Mouse (Mus musculus): ENCODE measurements around the gene Wdr26. TPM values are rescaled to one million over a fixed set of nuclear protein-coding genes. Genes with fewer than 3 reads are reported as not detected.

The Wdr26 gene
- total RNA-seq, 2 experiments from 2014 or later: 110 to 115 TPM

DNA sequence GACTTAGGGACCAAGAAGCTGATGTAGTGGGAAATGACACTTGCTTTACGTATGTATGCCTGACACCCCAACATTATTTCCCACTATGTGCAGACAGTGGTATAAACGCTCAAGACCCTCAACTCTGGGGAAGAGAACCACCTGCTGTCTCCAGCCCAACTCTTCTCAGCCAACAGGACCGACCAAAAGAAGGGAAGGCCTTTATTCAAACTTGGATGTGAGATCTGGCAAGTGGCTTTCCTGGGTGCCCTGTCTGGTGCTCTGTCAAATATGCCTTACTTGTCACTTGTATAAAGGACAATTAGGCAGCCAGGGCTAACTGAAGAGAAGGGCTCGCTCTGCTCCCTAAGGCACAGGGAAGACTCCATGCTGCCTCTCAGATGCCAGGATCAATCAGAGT is 12.4 kb downstream of the Wdr26 start:
- no peak for DNase-seq
- intact Hi-C loops (cut with DNase I): no loop called here

DNA sequence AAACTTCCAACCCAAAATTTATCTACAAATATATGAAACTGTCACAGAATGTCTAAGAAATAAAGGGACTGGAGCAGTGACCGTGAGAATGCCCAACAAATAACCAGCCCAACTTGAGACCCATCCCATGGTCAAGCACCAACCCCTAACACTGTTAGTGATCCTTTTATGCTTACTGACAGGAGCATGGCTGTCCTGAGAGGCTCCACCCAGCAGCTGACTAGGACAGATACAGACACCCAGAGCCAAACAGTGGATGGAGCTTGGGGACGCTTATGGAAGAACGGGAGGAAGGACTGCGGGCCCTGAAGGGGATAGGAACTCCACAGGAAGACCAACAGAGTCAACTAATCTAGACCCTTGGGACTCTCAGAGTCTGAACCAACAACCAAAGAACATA is 22.9 kb downstream of the Wdr26 start:
- no peak for DNase-seq
- intact Hi-C loops (cut with DNase I): no loop called here

DNA sequence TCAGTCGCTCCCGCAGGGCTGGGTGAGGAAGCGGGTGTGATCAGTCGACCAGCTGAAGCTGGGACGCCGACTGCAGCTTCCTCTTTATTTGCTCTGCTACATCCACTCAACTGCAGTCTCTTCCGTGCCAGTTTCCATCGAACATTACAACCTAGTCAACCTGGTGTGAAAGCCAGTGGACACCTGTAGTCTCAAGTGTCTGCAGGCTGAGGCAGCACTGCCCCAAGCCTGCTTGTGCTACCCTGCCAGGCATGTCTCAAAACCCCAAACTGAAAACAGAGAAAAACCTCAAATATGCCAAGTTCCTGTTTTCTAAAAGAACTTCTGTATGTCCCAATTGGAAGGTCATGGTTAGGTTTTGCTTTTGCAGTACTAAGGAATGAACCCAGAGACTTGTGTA is 41.6 kb downstream of the Wdr26 start:
- peak in 1 of 2 experiments; percentile 18 for DNase-seq

GRCm38 (mm10) chr1:181168377-181168776 is 43.4 kb downstream of the Wdr26 start:
- intact Hi-C loops (cut with DNase I): no loop called here
- no peak for DNase-seq

More for the DNA sequence above, 41.6 kb downstream of the Wdr26 start:
- intact Hi-C loops (cut with DNase I): no loop called here

DNA sequence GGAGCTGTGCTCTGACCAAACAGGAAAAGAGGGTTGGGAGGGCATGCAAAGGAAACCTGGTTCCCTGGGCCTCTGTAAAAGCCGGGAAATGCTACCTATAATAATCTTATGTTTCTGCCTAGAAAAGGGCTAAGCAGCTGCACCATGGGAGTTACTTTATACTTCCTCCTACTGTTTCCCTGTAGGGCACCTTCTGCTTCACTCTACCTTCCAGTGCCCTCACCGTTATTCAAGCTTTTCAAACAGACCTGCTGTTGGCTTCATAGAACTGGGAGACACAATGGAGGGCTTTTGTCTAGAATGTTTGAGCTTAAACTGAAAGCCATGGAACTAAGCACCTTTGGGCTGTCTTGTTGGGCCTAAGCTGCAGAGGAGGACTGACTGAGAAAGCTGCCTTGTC is 44.0 kb downstream of the Wdr26 start:
- intact Hi-C loops (cut with DNase I): no loop called here
- DNase-seq: no peak

DNA sequence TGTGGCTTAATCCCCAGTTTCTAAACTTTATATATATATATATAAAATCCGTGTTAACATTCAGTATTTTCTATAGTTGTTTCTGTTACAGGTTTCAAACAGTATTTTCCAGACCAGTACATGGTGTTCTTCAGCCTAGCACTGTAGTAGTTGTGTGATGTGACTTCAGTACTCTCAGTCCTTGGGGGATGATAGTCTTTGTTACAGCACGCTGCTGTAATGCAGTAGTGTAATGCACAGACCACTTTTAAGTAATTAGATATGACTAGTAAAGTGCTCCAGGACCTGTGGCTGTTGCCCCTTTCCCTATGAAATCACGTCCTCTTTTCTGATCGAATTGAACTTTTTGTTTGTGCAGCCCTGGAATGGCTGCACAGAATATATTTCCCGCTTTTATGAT is 60.3 kb downstream of the Wdr26 start:
- intact Hi-C loops (cut with DNase I): loop anchor here (10.0 kb wide), 1 partner anchor 223 kb away; no protein-coding TSS in a partner anchor
- no peak for DNase-seq

- intact Hi-C loops (cut with DNase I): loop anchor here (10.0 kb wide), 1 partner anchor 224 kb away; no protein-coding TSS in a partner anchor
- peak; percentile 87 to 89 for DNase-seq
Observed at GRCm38 (mm10) chr1:181150827-181151534, 60.8 kb downstream of the Wdr26 start.

DNA sequence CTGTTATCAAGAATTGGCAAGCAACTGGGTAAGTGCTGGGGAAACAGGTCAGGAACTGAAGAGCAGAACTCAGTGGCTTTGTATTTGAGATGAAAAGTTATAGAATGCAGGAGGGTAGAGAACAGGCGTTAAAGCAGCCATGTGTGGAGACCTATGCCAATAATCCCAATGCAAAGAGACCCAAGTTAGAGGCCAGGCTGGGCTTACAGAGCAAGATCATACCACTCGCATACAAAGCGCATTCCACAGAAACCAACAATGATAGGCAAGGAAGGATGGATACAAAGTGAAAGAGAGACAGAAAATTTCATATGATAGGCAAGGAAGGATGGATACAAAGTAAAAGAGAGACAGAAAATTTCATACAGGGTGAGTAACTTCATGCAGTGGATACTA is 61.4 kb downstream of the Wdr26 start:
- intact Hi-C loops (cut with DNase I): loop anchor here (10.0 kb wide), 1 partner anchor 224 kb away; no protein-coding TSS in a partner anchor

DNA sequence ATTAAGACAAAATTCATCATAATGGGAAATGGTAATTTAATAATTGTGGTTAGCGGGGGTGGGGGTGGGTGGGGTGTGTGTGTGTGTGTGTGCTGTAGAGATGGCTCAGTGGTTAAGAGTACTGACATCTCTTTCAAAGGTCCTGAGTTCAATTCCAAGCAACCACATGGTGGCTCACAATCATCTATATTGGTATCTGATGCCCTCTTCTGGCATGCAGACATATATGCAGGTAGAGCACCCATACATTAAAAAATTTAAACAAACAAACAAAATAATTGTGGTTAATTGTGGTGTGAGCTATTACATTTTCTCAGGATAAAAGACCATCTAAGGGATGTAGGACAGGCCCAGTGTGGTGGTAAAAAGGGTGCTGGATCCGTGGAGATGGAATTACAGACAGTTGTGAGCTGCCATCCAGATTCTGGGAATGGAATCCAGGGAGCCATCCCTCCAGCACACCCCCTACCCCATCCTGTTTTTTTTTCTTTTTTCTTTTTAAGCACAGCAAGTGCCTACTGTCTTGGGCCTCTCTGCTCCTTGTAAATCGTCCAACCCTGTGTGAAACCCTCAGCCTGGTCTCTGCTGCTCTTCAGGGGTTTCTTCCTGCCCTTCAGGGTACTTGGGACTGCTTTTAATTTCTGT is 62.3 kb downstream of the Wdr26 start:
- DNase-seq: no peak
- intact Hi-C loops (cut with DNase I): loop anchor here (5.0 to 10.0 kb wide), 2 partner anchors 225 to 1567 kb away; no protein-coding TSS in a partner anchor

More for the DNA sequence above, 61.4 kb downstream of the Wdr26 start:
- no peak for DNase-seq

DNA sequence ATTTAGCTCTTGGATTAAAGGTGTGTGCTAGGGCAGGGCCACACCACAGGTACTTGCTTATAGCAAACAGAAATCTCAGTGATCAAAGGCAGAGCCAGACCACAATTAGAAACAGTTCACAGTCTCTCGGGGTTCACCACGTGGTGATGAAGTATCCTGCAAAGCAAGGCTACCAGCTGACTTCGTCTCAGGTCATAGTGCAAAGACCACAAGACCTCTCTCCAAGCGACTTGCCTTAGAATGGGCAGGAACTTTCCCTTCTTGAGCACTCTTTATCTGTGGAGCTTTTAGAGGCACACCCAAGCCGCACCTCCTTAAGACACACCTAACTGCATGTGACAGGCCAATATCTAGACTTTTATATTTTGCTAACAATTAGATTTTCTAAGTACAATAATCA is 63.3 kb downstream of the Wdr26 start:
- DNase-seq: no peak
- intact Hi-C loops (cut with DNase I): loop anchor here (5.0 kb wide), 1 partner anchor 1566 kb away; no protein-coding TSS in a partner anchor

DNA sequence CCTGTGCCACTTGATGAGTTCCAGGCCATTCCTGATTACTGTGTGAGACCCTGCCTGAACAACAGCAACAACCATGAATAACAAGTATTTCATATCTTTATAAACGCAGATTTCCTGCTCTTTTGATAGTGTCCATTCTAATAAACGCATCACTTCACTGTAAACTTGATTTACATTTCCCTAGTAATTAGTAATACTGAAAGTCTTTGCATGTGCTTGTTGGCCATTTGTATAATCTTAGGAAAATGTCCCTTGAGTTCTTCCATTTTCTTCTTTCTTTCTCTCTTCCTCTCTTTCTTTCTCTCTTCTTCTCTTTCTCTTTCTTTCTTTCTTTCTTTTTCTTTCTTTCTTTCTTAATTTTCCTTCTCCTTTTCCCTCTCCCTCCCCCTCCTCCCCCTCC is 65.6 kb downstream of the Wdr26 start:
- DNase-seq: no peak
- intact Hi-C loops (cut with DNase I): loop anchor here (5.0 kb wide), 1 partner anchor 1564 kb away; no protein-coding TSS in a partner anchor

- DNase-seq: peak in 1 of 2 experiments; percentile 5
- intact Hi-C loops (cut with DNase I): loop anchor here (2.0 to 5.0 kb wide), 2 partner anchors 88 to 1563 kb away; no protein-coding TSS in a partner anchor
Observed at GRCm38 (mm10) chr1:181144966-181145365, 66.8 kb downstream of the Wdr26 start.

DNA sequence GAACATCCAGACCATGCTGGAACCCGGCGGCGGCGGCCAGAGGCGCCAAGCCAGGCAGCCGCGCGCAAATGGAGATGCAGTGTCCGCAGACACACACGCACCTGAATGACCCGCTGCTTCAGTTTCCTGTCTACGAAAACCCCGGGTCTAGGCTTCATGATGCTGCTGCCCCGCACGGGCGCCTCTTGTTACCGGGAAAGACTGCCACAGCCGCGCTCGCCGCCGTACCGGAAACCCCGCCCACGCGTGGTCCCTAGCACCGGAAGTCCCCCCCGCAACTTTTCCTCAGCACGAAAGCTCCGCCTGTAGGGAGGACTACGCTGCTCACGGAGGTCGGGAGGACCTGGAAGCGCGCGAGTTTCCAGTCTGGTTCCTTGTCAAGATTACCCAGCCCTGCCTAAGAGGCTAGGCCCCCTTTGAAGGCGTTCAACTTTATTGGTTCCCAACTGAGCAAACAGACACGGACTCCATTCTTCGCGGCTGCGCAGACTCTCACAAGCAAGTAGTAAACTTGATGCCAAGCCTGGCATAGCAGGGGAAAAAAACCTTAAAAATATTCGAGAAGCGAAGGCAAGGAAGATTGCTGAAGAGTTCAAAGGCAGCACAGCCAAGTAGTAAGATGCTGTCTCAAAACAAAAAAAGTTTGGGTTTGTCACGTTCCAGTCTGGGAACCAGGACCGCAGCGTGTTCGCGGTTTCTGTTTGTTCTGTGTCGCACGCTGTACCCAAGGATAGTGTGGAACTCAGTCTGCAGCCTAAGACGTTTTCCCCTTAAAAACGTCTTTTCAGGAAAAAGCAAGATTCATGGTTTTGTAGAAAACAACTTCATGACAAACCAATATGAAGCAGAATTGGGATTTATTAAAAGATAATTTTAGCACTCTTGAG is 67.6 kb downstream of the Wdr26 start, which contains the start of the genes Nvl and Cnih4:
Gene Nvl (minus strand): TSS at position 255 of the 887 bp plus-strand sequence.
Gene Cnih4 (plus strand): TSS at position 744 of the 887 bp plus-strand sequence.
- intact Hi-C loops (cut with DNase I): loop anchor here (2.0 kb wide), 1 partner anchor 89 kb away; no protein-coding TSS in a partner anchor
- DNase-seq: peak; percentile 93 to 96

DNA sequence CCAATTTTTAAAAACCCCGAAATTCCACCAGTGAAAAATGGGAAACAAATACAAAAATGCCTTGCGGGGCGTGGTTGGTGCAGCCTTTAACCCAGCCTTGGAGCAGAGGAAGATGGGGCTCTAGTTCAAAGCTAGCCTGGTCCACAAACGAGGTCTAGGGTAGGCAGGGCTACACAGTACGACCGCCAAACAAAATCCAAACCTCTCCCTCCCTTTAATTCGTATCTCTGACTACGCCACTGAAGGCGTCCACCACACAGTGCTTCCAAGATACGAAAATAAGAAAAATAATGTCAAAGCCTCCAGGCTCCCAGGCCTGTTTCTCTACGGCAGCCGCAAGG is 68.2 kb downstream of the Wdr26 start:
- intact Hi-C loops (cut with DNase I): no loop called here
- no peak for DNase-seq

DNA sequence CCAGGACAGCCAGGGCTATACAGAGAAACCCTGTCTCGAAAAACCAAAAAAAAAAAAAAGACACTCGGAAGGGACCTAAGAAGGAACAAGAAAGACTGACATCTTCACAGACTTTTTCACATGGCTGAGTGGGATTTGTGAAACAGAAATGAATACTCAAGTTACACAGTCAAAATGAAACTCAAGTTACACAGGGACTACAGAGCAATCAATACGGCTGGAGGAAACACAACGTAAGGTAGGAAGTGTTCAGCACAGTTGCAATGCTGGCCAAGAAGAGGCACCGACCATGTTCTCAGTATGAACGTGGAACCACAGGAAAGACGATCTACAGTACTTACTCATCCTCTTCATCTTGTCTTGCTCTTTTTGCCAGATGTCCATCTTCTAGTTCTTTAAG is 73.1 kb downstream of the Wdr26 start:
- intact Hi-C loops (cut with DNase I): no loop called here

DNA sequence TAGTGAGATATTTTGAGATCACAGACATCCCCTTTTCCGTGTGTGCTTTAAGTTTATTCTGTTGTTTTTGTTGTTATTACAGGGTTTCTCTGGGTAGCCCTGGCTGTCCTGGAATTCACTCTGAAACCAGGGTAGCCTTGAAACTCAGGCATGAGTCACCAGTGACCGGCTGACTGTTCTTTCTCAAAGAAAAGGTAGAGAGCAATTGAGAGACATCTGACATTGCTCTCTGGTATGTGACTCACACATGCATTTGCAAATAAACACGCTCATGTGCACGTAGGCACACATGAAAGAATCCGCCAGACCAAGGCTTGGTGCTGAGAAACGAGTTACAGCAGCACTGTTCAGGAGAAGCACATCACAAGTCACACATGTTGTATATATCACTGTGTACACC is 79.9 kb downstream of the Wdr26 start:
- intact Hi-C loops (cut with DNase I): no loop called here

More for the DNA sequence above, 73.1 kb downstream of the Wdr26 start:
- no peak for DNase-seq

DNA sequence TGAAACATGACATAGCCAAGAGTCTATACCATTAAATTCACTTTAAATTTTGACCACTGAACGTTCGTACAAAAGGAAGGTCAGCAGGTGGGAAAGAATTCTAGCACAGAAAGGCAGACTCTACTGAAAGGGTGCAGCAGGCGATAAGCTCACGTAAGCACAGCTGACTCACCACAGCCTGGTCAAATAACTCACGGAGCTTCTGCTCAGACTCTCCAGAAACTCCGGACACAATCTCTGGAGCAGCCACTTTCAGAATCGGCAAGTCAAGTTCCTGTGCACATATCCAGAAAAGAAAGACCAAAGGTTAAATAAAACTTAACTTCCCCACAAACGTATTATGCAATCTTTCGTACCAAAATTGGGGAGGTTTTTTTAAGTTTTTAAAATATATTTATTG is 85.0 kb downstream of the Wdr26 start:
- intact Hi-C loops (cut with DNase I): no loop called here
- no peak for DNase-seq

More for the DNA sequence above, 79.9 kb downstream of the Wdr26 start:
- DNase-seq: no peak

DNA sequence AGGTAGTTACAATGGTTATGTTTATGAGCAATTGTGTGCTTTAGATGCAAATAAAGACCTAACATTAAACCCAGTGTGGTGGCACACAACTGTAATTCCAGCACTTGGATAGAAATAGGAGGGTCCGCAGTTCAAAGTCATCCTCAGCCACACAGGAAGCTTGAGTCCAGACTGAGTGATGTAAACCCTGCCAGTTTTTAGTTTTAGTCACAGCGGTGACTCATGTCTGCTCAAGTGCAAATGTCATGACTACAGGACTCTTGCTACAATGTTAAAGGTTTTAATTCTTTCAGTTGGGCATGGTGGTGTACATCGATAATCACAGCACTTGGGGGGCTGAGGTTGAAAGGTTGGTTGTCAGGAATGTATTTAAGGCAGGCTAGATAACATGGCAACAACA is 85.9 kb downstream of the Wdr26 start:
- DNase-seq: no peak
- intact Hi-C loops (cut with DNase I): no loop called here

- no peak for DNase-seq
- intact Hi-C loops (cut with DNase I): no loop called here
Observed at GRCm38 (mm10) chr1:181124145-181124544, 87.7 kb downstream of the Wdr26 start.
